Mouse (Mus musculus): Measurements from ENCODE around the gene Ppp3ca. TPM values are rescaled to one million over a fixed set of nuclear protein-coding genes. Genes with fewer than 3 reads are reported as not detected.

The Ppp3ca gene
- total and polyA plus RNA-seq, 2 experiments from 2014 or later, result 137 to 177 TPM

DNA sequence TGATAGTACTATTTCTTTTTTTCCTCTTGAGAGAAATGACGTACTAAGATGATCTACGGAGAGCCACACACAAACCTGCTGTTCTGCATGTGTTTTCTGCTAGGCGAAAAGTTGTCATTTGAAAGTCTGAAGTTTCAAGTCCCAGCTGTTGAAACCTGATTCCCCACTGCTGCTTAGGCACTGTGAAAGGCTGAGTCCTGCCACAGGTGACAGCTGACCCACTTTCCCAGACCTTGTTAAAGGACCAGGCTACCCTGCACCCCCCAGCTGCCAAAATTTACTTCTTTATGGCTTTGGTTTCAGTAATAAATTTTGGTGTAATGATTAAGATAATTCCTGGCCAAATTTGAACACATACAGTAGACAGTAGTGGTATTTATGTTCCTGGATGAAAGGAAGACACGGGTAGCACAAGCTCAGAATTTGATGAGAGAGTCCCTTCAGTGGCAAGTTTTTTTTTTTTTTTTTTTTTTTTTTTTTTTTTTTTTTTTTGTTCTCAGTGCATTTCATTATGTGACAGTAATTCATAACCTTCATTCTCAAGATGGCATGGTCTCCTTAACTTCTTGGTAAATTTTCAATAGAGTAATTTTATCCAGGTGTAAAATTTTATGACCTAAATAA lies 52.0 kb downstream of the Ppp3ca start:
- ATAC-seq, result no peak
- Histone ChIP-seq H3K27ac (no peak overlapping the region), H3K9me3 (ENCODE audit: low read length) (no peaks in the 10 kb centered on the region), H3K4me3 (ENCODE audit: low read length) (no peak overlapping the region), H3K4me2 (ENCODE audit: low read depth, low read length) (no peak overlapping the region), H3K27me3 (ENCODE audit: insufficient read depth, low read length) (no peaks in the 10 kb centered on the region), H3K36me3 (ENCODE audit: insufficient read depth, low read length) (no peaks in the 10 kb centered on the region), H3K9ac (replicated peaks; ENCODE audit: low read length) (no peak overlapping the region), H3K4me1 (ENCODE audit: insufficient read depth, low read length) (peaks cover 4% of the 10 kb centered on the region; the same call in 1 of the 2 replicates)
- DNase-seq (ENCODE audit: low spot score), result no peak
- 73% methylated on average over 4 of the region's 4 CpGs for WGBS
- no peak for TF ChIP-seq CTCF (IDR thresholded peaks at IDR 0.05; ENCODE audit: low read depth)

GRCm38 (mm10) chr3:136722493-136722892 lies 52.6 kb downstream of the Ppp3ca start:
- H3K4me3 ChIP-seq (ENCODE audit: low read length), result no peak overlapping the region
- no peak for TF ChIP-seq CTCF (IDR thresholded peaks at IDR 0.05; ENCODE audit: low read depth)

GRCm38 (mm10) chr3:136725311-136726156 lies 55.6 kb downstream of the Ppp3ca start:
- Histone ChIP-seq H3K36me3 (ENCODE audit: insufficient read depth, low read length) (no peaks in the 10 kb centered on the region), H3K27ac (no peak overlapping the region), H3K4me2 (ENCODE audit: low read depth, low read length) (no peak overlapping the region), H3K4me1 (ENCODE audit: insufficient read depth, low read length) (peaks cover 4% of the 10 kb centered on the region; the same call in 1 of the 2 replicates), H3K9me3 (ENCODE audit: low read length) (no peaks in the 10 kb centered on the region), H3K9ac (replicated peaks; ENCODE audit: low read length) (no peak overlapping the region), H3K4me3 (ENCODE audit: low read length) (no peak overlapping the region), H3K27me3 (ENCODE audit: insufficient read depth, low read length) (no peaks in the 10 kb centered on the region)
- peak; percentile 28 for DNase-seq (ENCODE audit: low spot score)
- 51% methylated on average over 7 of the region's 7 CpGs for WGBS
- TF ChIP-seq CTCF (IDR thresholded peaks at IDR 0.05; ENCODE audit: low read depth), result no peak
- ATAC-seq, result no peak

More at GRCm38 (mm10) chr3:136722493-136722892, 52.6 kb downstream of the Ppp3ca start:
- no peak overlapping the region for H3K27ac ChIP-seq
- H3K9me3 ChIP-seq (ENCODE audit: low read length), result no peaks in the 10 kb centered on the region
- H3K36me3 ChIP-seq (ENCODE audit: insufficient read depth, low read length), result no peaks in the 10 kb centered on the region
- no peaks in the 10 kb centered on the region for H3K27me3 ChIP-seq (ENCODE audit: insufficient read depth, low read length)
- DNase-seq (ENCODE audit: low spot score), result no peak
- no peak for ATAC-seq
- H3K4me1 ChIP-seq (ENCODE audit: insufficient read depth, low read length), result peaks cover 4% of the 10 kb centered on the region; the same call in 1 of the 2 replicates
- H3K4me2 ChIP-seq (ENCODE audit: low read depth, low read length), result no peak overlapping the region
- no peak overlapping the region for H3K9ac ChIP-seq (replicated peaks; ENCODE audit: low read length)

DNA sequence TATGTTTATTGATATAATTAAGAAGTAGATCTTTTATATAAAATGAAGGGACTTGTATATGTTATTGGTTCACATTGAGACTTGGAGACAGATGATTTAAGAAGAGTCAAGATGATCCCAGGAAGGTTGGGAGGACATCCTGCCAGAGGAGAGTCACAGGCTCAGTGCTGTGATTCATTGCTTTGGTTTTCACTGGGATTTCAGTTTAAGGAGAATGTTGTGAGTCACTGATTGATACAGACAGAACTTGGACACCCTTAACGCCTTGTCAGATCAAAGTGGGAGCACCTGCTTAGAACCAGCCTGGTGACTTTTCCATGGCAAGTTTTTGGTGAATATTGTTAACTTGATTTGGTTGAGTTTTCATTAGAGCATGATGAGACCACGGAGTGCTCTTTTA lies 58.0 kb downstream of the Ppp3ca start:
- no peaks in the 10 kb centered on the region for H3K36me3 ChIP-seq (ENCODE audit: insufficient read depth, low read length)
- TF ChIP-seq CTCF (IDR thresholded peaks at IDR 0.05; ENCODE audit: low read depth), result no peak
- ATAC-seq (no peak), DNase-seq (ENCODE audit: low spot score) (no peak)
- no peak overlapping the region for H3K4me3 ChIP-seq (ENCODE audit: low read length)
- no peak overlapping the region for H3K27ac ChIP-seq
- no peaks in the 10 kb centered on the region; the same call in 1 of the 2 replicates for H3K4me1 ChIP-seq (ENCODE audit: insufficient read depth, low read length)
- WGBS, result 86% methylated on average over 2 of the region's 2 CpGs
- H3K9ac ChIP-seq (replicated peaks; ENCODE audit: low read length), result no peak overlapping the region
- no peaks in the 10 kb centered on the region for H3K27me3 ChIP-seq (ENCODE audit: insufficient read depth, low read length)
- no peaks in the 10 kb centered on the region for H3K9me3 ChIP-seq (ENCODE audit: low read length)
- no peak overlapping the region for H3K4me2 ChIP-seq (ENCODE audit: low read depth, low read length)

DNA sequence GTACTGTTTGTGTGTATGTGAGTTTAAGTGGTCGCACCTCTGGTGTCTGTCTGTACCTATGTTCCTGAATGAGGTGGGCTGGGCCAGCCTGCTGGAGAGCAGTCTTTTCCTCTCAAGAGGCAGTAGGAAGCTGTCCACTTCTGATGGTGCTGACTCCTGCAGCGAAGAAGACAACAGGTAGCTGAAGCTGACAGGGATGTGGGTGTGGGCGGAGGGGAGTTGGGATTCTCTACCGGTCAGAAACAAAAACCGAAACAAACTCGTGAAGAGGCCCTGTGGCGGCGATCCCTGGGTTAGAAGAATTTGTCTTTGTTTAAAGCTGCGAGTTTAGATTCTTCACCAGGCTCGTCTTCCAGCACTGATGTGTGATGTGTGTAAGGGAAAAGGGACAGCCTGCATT lies 60.1 kb downstream of the Ppp3ca start:
- TF ChIP-seq CTCF (IDR thresholded peaks at IDR 0.05; ENCODE audit: low read depth), result no peak
- no peak overlapping the region for H3K9ac ChIP-seq (replicated peaks; ENCODE audit: low read length)
- H3K9me3 ChIP-seq (ENCODE audit: low read length), result no peaks in the 10 kb centered on the region
- H3K27ac ChIP-seq, result 0 out of 2 replicates have a peak overlapping the region, but pooled peaks have one; percentile 11
- peak overlapping the region; percentile 8; the same call in 1 of the 2 replicates for H3K4me2 ChIP-seq (ENCODE audit: low read depth, low read length)
- no peaks in the 10 kb centered on the region for H3K27me3 ChIP-seq (ENCODE audit: insufficient read depth, low read length)
- 46% methylated on average over 10 of the region's 10 CpGs for WGBS
- ATAC-seq (no peak), DNase-seq (ENCODE audit: low spot score) (no peak)
- H3K4me1 ChIP-seq (ENCODE audit: insufficient read depth, low read length), result no peaks in the 10 kb centered on the region
- H3K36me3 ChIP-seq (ENCODE audit: insufficient read depth, low read length), result no peaks in the 10 kb centered on the region
- H3K4me3 ChIP-seq (ENCODE audit: low read length), result no peak overlapping the region

DNA sequence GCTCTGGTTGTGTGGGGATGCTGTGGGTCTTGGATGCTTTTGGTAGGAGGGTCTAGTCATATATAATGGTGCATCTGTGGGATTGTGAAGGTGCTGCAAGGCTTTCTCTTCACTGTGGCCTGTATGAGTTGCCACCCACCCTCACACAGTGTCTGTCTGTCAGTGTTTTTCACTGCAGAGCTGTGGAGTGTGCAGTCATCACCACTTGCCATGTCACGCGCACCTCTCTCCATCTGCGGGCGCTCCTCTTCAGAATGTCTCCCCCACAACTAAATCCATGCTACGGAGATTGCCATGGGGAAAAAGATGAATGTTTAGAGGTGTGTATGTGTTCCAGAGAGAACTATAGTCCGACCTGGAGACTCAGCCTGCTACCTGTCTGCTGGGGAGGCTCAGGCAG lies 61.7 kb downstream of the Ppp3ca start:
- no peak overlapping the region for H3K4me3 ChIP-seq (ENCODE audit: low read length)
- no peak overlapping the region for H3K27ac ChIP-seq
- H3K9ac ChIP-seq (replicated peaks; ENCODE audit: low read length), result no peak overlapping the region
- H3K27me3 ChIP-seq (ENCODE audit: insufficient read depth, low read length), result no peaks in the 10 kb centered on the region
- WGBS, result 94% methylated on average over 6 of the region's 6 CpGs
- no peaks in the 10 kb centered on the region for H3K9me3 ChIP-seq (ENCODE audit: low read length)
- ATAC-seq (no peak), DNase-seq (ENCODE audit: low spot score) (no peak)
- no peaks in the 10 kb centered on the region for H3K36me3 ChIP-seq (ENCODE audit: insufficient read depth, low read length)
- H3K4me2 ChIP-seq (ENCODE audit: low read depth, low read length), result no peak overlapping the region
- H3K4me1 ChIP-seq (ENCODE audit: insufficient read depth, low read length), result no peaks in the 10 kb centered on the region
- no peak for TF ChIP-seq CTCF (IDR thresholded peaks at IDR 0.05; ENCODE audit: low read depth)
